Mouse (Mus musculus) forebrain, embryonic 12.5 days (tissue): Measurements from ENCODE around the gene Gnpnat1. TPM values are rescaled to one million over a fixed set of nuclear protein-coding genes. Genes with fewer than 3 reads are reported as not detected.

ENCODE experiments used
- ATAC-seq: fragments of 200-750 bp; cut with Nextera tagmentation; 2 replicates; pipeline ENCODE4 v1.8.0; 2017; ENCODE audit warnings: moderate TSS enrichment; ENCODE audit not compliant: low FRiP score
- H3K27ac ChIP-seq: fragments of 300-500 bp; sonication (generic); 2 replicates; pipeline ENCODE4 v1.5.1; 2016; ENCODE audit warnings: mild to moderate bottlenecking
- H3K27me3 ChIP-seq: fragments of 300-500 bp; sonication (generic); 2 replicates; pipeline ENCODE4 v1.6.1; 2016; ENCODE audit warnings: mild to moderate bottlenecking
- H3K36me3 ChIP-seq: fragments of 300-500 bp; sonication (generic); replicated peaks from 2 replicates; pipeline ENCODE4 v1.6.1; 2016; ENCODE audit warnings: mild to moderate bottlenecking
- H3K4me1 ChIP-seq: fragments of 300-500 bp; sonication (generic); 2 replicates; pipeline ENCODE4 v1.6.1; 2016
- H3K4me2 ChIP-seq: fragments of 300-500 bp; sonication (generic); 2 replicates; pipeline ENCODE4 v1.6.1; 2016; ENCODE audit warnings: mild to moderate bottlenecking, moderate library complexity
- H3K4me3 ChIP-seq: fragments of 300-500 bp; sonication (generic); replicated peaks from 2 replicates; pipeline ENCODE4 v1.5.1; 2016; ENCODE audit warnings: mild to moderate bottlenecking
- H3K9ac ChIP-seq: fragments of 300-500 bp; sonication (generic); 2 replicates; pipeline ENCODE4 v1.6.1; 2016; ENCODE audit warnings: mild to moderate bottlenecking
- H3K9me3 ChIP-seq: fragments of 300-500 bp; sonication (generic); 2 replicates; pipeline ENCODE4 v1.6.1; 2016
- WGBS: fragments of 180-500 bp; shearing (Covaris S2); methylation state at CpG from one replicate; pipeline ENCODE4 v1.1.7; 2016; 5-methylcytosine and 5-hydroxymethylcytosine counted together
- microRNA-seq: library from miRNA; unstranded; fragments of <30 nt; microRNA quantifications from one replicate; pipeline ENCODE4, GENCODE M21; 2017
- polyA plus RNA-seq: library from polyadenylated mRNA; unstranded; fragments of >200 nt; fragmentation: Nextera tagmentation; extraction: Ambion mirVana; gene quantifications from 2 replicates; pipeline ENCODE4 v1.2.1, GENCODE M21; 2016

The Gnpnat1 gene
- polyA plus RNA-seq, 1 experiment from 2014 or later: 28.5 TPM

GRCm38 (mm10) chr14:45329018-45329588 is 75.6 kb downstream of the Gnpnat1 start:
- Histone ChIP-seq H3K9ac (peak overlapping the region; percentile 94; the same call in 1 of the 2 replicates), H3K27me3 (no peaks in the 10 kb centered on the region)
- peak; percentile 18 for ATAC-seq

GRCm38 (mm10) chr14:45328072-45328713 is 76.5 kb downstream of the Gnpnat1 start:
- H3K27me3 ChIP-seq: no peaks in the 10 kb centered on the region
- H3K4me1 ChIP-seq: peaks cover 13% of the 10 kb centered on the region
- WGBS: 93% methylated on average over 4 of the region's 4 CpGs
- no peak overlapping the region for H3K9ac ChIP-seq
- no peak overlapping the region for H3K4me2 ChIP-seq
- H3K27ac ChIP-seq: no peak overlapping the region
- H3K9me3 ChIP-seq: no peaks in the 10 kb centered on the region
- H3K36me3 ChIP-seq: peaks cover 20% of the 10 kb centered on the region
- H3K4me3 ChIP-seq: no peak overlapping the region
- no peak for ATAC-seq

More at GRCm38 (mm10) chr14:45329018-45329588, 75.6 kb downstream of the Gnpnat1 start:
- 15% methylated on average over 8 of the region's 8 CpGs for WGBS
- peaks cover 26% of the 10 kb centered on the region for H3K36me3 ChIP-seq
- peak overlapping the region; percentile 90 for H3K4me3 ChIP-seq
- no peak overlapping the region for H3K27ac ChIP-seq
- peaks cover 13% of the 10 kb centered on the region for H3K4me1 ChIP-seq
- peak overlapping the region; percentile 47 for H3K4me2 ChIP-seq
- no peaks in the 10 kb centered on the region for H3K9me3 ChIP-seq

Small RNA genes within 50 kb of the gene (microRNA-seq; reads per million reads assigned to microRNA genes)
- gene Gm25353: not detected

Other genes with a start within 250 kb of the Gnpnat1 start
- gene Gpr137c, start 185.2 kb downstream of the Gnpnat1 start, polyA plus RNA-seq: 12.5 and 14.1 TPM in 2 replicates
- gene Txndc16, start 184.6 kb downstream of the Gnpnat1 start, polyA plus RNA-seq: 23.0 and 27.4 TPM in 2 replicates
- gene Ero1l, start 86.1 kb downstream of the Gnpnat1 start, polyA plus RNA-seq: 36.7 and 37.8 TPM in 2 replicates
- gene Psmc6, start 75.1 kb downstream of the Gnpnat1 start, polyA plus RNA-seq: 221 and 226 TPM in 2 replicates
- gene Styx, start 53.8 kb downstream of the Gnpnat1 start, polyA plus RNA-seq: 42.2 and 45.8 TPM in 2 replicates
- gene Fermt2, start 125.2 kb upstream of the Gnpnat1 start, polyA plus RNA-seq: 65.9 and 71.1 TPM in 2 replicates